Mouse (Mus musculus) intestine, embryonic 16.5 days (tissue): ENCODE data around the gene Prkar1b. TPM values are rescaled to one million over a fixed set of nuclear protein-coding genes. Genes with fewer than 3 reads are reported as not detected.

Source experiments
- ATAC-seq: fragments of 200-750 bp; cut with Nextera tagmentation; 2 replicates; pipeline ENCODE4 v1.8.0; 2017; ENCODE audit warnings: moderate TSS enrichment, moderate library complexity
- H3K27ac ChIP-seq: fragments of 300-500 bp; sonication (generic); 2 replicates; pipeline ENCODE4 v1.5.1; 2014; ENCODE audit warnings: mild to moderate bottlenecking, low read length
- H3K27me3 ChIP-seq: fragments of 300-500 bp; sonication (generic); replicated peaks from 2 replicates; pipeline ENCODE4 v1.6.1; 2014; ENCODE audit warnings: low read length, control low read depth, mixed read lengths; ENCODE audit not compliant: control insufficient read depth, insufficient read depth
- H3K36me3 ChIP-seq: fragments of 300-500 bp; sonication (generic); 2 replicates; pipeline ENCODE4 v1.6.1; 2014; ENCODE audit warnings: low read length, control low read depth; ENCODE audit not compliant: control insufficient read depth, insufficient read depth
- H3K4me1 ChIP-seq: fragments of 300-500 bp; sonication (generic); 2 replicates; pipeline ENCODE4 v1.6.1; 2014; ENCODE audit warnings: low read length, control low read depth, mixed read lengths; ENCODE audit not compliant: control insufficient read depth, insufficient read depth
- H3K4me2 ChIP-seq: fragments of 300-500 bp; sonication (generic); 2 replicates; pipeline ENCODE4 v1.6.1; 2014; ENCODE audit warnings: low read depth, low read length, control low read depth
- H3K4me3 ChIP-seq: fragments of 300-500 bp; sonication (generic); 2 replicates; pipeline ENCODE4 v1.5.1; 2014; ENCODE audit warnings: mild to moderate bottlenecking, low read length
- H3K9ac ChIP-seq: fragments of 300-500 bp; sonication (generic); 2 replicates; pipeline ENCODE4 v1.6.1; 2014; ENCODE audit warnings: low read depth, low read length
- H3K9me3 ChIP-seq: fragments of 300-500 bp; sonication (generic); 2 replicates; pipeline ENCODE4 v1.6.1; 2016; ENCODE audit warnings: low read length, control low read depth; ENCODE audit not compliant: control insufficient read depth
- WGBS: fragments of 180-500 bp; shearing (Covaris S2); extraction: QIAGEN DNeasy Blood & Tissue Kit; methylation state at CpG from one replicate; pipeline ENCODE4 v1.1.7; 2014; 5-methylcytosine and 5-hydroxymethylcytosine counted together
- polyA plus RNA-seq: library from polyadenylated mRNA; unstranded; fragments of >200 nt; fragmentation: Nextera tagmentation; extraction: Ambion mirVana; gene quantifications from 2 replicates; pipeline ENCODE4 v1.2.1, GENCODE M21; 2015

Prkar1b gene
- polyA plus RNA-seq, 1 experiment from 2014 or later, result 23.6 TPM

DNA sequence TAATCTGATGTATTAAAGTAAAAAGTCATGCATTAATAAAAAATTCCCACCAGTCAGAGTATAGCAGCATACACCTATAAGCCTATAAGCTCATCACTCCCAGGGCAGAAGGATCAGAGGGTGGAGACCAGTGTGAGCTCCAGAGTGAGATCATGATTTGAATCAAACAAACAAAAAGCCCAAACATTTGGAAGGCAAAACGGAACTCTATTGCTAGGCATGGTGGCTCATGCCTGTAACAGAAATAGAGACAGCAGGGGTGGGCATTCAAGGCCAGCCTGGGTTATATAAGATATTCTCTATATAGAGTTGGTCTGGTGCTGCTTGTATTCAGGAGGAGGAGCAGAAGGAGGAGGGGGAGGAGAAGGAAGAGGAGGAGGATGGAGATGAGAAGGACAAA lies 13.5 kb downstream of the Prkar1b start:
- no peak overlapping the region for H3K4me2 ChIP-seq
- ATAC-seq, result no peak
- WGBS, result 42% methylated on average over 1 of the region's 1 CpGs
- no peak overlapping the region for H3K9ac ChIP-seq
- no peak overlapping the region for H3K4me3 ChIP-seq
- H3K9me3 ChIP-seq, result no peaks in the 10 kb centered on the region
- H3K4me1 ChIP-seq, result peaks cover 12% of the 10 kb centered on the region
- no peaks in the 10 kb centered on the region for H3K36me3 ChIP-seq
- H3K27ac ChIP-seq, result no peak overlapping the region
- H3K27me3 ChIP-seq, result no peaks in the 10 kb centered on the region

DNA sequence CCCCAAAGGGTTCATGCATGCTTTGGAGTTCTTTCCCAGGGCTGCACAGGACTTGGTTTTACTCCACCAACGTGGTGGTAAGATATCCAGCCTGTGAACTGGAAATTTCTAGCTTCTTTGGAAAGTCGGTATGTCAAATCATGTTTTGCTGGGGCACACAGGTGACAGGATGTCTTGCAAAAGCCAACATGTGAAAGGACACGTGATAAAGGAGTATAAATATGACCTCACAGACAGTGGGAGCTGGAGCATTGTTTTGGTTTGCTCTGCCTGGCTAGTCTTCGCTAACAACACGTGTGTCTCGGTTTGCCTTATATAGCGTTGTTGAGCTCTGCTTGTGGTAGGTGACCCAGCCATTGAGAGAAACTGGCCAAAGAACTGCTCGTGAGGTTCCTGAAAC lies 15.3 kb downstream of the Prkar1b start:
- H3K27ac ChIP-seq, result no peak overlapping the region
- no peak for ATAC-seq
- no peak overlapping the region for H3K4me3 ChIP-seq
- peaks cover 12% of the 10 kb centered on the region for H3K4me1 ChIP-seq
- 74% methylated on average over 8 of the region's 8 CpGs for WGBS
- H3K4me2 ChIP-seq, result no peak overlapping the region
- H3K9me3 ChIP-seq, result no peaks in the 10 kb centered on the region
- no peak overlapping the region for H3K9ac ChIP-seq
- no peaks in the 10 kb centered on the region for H3K36me3 ChIP-seq
- no peaks in the 10 kb centered on the region for H3K27me3 ChIP-seq

DNA sequence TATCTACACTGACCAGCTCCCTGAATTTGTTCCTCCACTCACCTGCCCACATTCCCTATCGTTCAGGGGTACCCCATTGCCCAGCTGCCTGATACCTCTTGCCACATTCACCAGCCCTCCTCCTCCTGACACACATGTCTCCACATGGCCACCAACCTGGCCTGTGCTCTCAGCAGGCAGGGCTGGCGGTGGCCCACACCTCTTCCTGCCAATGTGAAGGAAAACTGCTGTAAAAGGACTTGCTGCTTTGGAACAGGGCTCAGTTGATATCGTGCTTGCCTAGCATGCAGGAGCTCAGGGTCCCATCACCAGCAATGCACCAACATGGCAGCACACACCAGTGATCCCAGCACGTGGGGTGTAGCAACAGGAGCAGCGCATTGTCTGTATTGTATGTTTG lies 19.4 kb downstream of the Prkar1b start:
- Histone ChIP-seq H3K4me1 (peaks cover 7% of the 10 kb centered on the region), H3K4me3 (no peak overlapping the region), H3K4me2 (no peak overlapping the region), H3K27ac (no peak overlapping the region), H3K9ac (no peak overlapping the region), H3K27me3 (no peaks in the 10 kb centered on the region), H3K9me3 (no peaks in the 10 kb centered on the region), H3K36me3 (no peaks in the 10 kb centered on the region)
- WGBS, result 80% methylated on average over 5 of the region's 5 CpGs
- ATAC-seq, result no peak

DNA sequence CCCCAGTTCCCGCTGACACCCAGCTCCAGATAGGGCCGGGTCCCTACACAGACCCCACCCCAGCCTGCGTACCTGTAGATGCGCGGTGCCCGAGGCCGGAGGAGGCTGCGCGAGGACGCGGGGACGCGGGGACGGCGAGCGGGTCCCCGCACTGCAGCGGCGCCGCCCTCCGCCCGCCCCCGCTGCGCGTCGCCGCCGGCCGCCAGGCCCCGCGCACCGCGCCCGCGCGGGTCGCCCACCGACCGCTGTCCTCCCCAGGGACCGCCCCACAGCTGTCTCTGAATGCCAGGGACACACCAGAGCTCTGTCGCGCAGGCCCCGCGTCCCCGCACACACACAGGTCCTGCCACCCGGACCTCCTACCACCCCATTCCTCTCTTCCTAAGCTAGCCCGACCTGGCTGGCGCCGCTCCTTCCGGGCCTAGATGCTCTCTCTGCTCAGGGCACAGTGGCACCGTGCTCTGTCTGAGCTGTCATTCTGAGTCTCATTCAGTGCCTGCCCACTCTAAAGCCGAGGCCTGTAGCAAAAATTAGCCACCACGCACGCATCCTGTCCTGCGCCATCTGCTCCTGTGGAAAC lies 20.1 kb downstream of the Prkar1b start:
- no peaks in the 10 kb centered on the region for H3K27me3 ChIP-seq
- no peak overlapping the region for H3K27ac ChIP-seq
- peaks cover 7% of the 10 kb centered on the region for H3K4me1 ChIP-seq

DNA sequence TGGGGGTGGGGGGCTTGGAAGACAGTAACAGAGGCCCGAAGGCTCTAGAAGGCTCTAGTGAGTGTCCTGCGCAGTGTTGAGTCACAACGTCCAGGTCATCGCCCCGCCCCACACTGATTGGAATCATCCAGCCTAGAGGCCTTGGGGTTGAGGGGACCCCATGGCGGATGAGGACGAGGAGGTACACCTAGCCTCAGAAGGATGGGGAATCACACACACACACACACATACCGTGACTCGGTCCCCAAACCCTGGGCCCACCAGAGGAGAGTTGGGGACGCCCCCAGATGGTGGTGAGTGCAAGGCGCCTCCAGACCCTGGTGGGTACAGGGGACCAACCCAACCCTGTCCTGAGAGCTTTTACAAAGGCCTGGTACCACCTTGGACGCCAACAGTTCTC lies 20.7 kb downstream of the Prkar1b start:
- peak overlapping the region; percentile 78 for H3K9ac ChIP-seq
- H3K4me1 ChIP-seq, result peaks cover 7% of the 10 kb centered on the region
- no peaks in the 10 kb centered on the region for H3K9me3 ChIP-seq
- peak; percentile 76 for ATAC-seq
- H3K4me2 ChIP-seq, result peak overlapping the region; percentile 93
- WGBS, result 8% methylated on average over 12 of the region's 12 CpGs
- no peaks in the 10 kb centered on the region for H3K36me3 ChIP-seq
- no peaks in the 10 kb centered on the region for H3K27me3 ChIP-seq
- peak overlapping the region; percentile 59 for H3K4me3 ChIP-seq
- peak overlapping the region; percentile 29; the same call in 1 of the 2 replicates for H3K27ac ChIP-seq

More for the DNA sequence above, 20.1 kb downstream of the Prkar1b start:
- Histone ChIP-seq H3K4me2 (peak overlapping the region; percentile 93), H3K4me3 (peak overlapping the region; percentile 59), H3K36me3 (no peaks in the 10 kb centered on the region), H3K9me3 (no peaks in the 10 kb centered on the region), H3K9ac (peak overlapping the region; percentile 78)
- 4% methylated on average over 50 of the region's 55 CpGs for WGBS
- peak; percentile 56 for ATAC-seq

DNA sequence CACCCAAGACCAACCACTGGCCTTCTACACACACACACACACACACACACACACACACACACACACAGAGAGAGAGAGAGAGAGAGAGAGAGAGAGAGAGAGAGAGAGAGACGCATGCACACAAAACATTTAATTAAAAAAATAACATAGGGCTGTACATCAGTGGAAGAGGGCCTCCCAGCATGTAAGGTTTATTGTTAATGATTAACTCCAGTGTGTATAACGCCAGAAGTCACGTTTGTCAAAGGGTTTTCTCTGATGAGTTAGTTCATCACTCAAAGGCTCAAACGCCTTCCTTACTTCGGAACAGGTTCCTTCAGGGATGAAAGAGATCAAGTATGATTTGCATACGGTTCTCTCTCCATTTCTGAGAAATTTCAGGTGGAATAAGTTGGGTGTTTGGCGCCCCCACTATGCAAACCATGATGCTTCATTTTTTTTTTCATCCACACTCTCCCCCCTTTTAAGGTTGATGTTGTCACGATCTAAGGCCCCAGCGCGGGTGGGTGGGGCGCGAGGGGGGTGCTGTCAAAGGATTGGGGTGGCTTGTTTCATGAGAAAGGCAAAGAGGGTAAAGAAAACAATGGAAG lies 21.2 kb downstream of the Prkar1b start:
- peak overlapping the region; percentile 21 for H3K27ac ChIP-seq
- peak overlapping the region; percentile 59 for H3K4me3 ChIP-seq
- no peaks in the 10 kb centered on the region for H3K36me3 ChIP-seq
- no peaks in the 10 kb centered on the region for H3K9me3 ChIP-seq
- peak overlapping the region; percentile 78; the same call in 1 of the 2 replicates for H3K9ac ChIP-seq
- H3K4me1 ChIP-seq, result peaks cover 7% of the 10 kb centered on the region
- 27% methylated on average over 12 of the region's 12 CpGs for WGBS
- H3K4me2 ChIP-seq, result peak overlapping the region; percentile 93
- ATAC-seq, result peak; percentile 79
- no peaks in the 10 kb centered on the region for H3K27me3 ChIP-seq

DNA sequence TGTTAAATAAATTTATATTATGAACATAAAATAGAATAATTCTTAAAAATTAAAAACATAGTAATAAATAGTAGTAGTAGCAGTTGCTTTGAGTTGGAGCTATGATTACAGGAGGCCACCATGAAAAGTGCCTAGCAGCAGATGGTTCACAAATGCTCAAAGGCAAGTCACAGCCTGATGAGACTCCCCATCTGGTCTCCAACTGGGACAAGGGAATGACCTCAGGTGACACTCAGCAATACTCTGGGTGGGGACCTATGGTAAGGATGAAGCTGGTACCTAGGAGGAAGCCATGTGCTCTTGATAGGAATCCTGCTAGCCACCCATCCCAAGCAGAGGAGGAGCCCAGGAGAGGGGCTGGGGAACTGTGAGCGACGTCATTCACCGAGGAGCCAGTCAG lies 24.1 kb downstream of the Prkar1b start:
- 0 out of 2 replicates have a peak, but pooled peaks cover 3% of the 10 kb centered on the region for H3K36me3 ChIP-seq
- no peak overlapping the region for H3K4me3 ChIP-seq
- peaks cover 7% of the 10 kb centered on the region for H3K4me1 ChIP-seq
- WGBS, result 82% methylated on average over 3 of the region's 3 CpGs
- ATAC-seq, result no peak
- no peak overlapping the region for H3K9ac ChIP-seq
- H3K9me3 ChIP-seq, result no peaks in the 10 kb centered on the region
- no peak overlapping the region for H3K4me2 ChIP-seq
- no peak overlapping the region for H3K27ac ChIP-seq
- H3K27me3 ChIP-seq, result no peaks in the 10 kb centered on the region

DNA sequence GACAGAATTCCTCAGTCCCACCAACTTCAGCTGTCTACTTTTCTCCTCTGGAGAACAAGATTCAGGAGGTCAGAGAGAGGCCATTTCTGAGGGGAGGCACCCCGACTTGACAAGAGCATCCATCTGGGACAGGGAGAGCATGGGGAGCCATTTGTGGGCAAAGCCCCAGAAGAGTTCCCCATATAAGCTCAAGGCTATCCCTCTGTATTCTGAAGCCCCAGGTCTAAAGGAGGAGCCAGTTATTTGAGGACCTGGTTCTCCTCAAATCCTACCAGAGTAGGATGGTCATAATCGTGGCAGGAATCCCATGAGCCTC lies 30.9 kb downstream of the Prkar1b start:
- 65% methylated on average over 2 of the region's 2 CpGs for WGBS
- no peaks in the 10 kb centered on the region for H3K27me3 ChIP-seq
- H3K4me1 ChIP-seq, result peaks cover 7% of the 10 kb centered on the region
- no peak for ATAC-seq
- no peaks in the 10 kb centered on the region for H3K9me3 ChIP-seq
- H3K27ac ChIP-seq, result no peak overlapping the region
- H3K4me3 ChIP-seq, result no peak overlapping the region
- H3K9ac ChIP-seq, result no peak overlapping the region
- H3K4me2 ChIP-seq, result no peak overlapping the region
- H3K36me3 ChIP-seq, result 0 out of 2 replicates have a peak, but pooled peaks cover 3% of the 10 kb centered on the region

DNA sequence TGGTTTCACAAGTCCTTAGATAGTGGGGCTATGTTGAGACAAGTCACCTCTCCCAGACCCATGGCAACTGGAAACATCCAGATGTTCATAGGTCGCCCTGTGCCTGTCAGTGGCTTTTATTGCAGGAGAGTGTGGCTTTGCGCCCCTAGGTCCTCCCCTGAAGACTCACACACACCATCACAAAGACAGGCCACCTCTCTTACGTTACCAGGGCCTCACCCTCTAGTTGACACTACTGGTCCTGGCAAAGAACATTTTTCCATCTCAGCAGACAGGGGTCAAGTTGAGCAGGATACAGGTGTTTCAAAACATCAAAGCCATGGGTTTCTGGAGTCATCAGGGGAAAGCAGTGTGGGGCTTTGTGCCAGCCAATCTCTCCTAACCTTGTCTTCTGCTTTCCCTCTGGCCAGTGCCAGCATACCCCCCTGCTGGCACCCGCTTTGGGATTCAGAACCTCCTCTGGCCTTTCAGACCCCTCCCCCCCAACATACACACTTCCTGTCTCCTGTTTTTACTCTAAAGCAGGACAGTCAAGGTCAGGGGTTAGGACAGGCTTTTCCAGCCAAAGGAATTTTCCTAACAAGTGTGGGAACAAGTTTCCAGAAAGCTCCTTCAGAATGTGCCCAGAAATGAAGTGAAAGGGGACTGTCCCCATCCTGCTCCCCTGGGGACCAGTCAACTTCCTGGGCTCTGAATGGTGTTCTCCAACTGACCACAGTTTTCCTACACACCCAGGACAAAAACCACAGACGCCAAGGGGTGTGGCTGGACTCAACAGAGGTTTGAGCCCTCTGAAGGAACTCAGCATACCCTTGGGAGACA lies 31.5 kb downstream of the Prkar1b start:
- Histone ChIP-seq H3K27me3 (no peaks in the 10 kb centered on the region), H3K4me2 (no peak overlapping the region), H3K9ac (no peak overlapping the region), H3K4me1 (peaks cover 7% of the 10 kb centered on the region), H3K27ac (no peak overlapping the region), H3K4me3 (no peak overlapping the region), H3K9me3 (no peaks in the 10 kb centered on the region), H3K36me3 (0 out of 2 replicates have a peak, but pooled peaks cover 3% of the 10 kb centered on the region)
- no peak for ATAC-seq
- WGBS, result 67% methylated on average over 5 of the region's 5 CpGs
